Mouse (Mus musculus) C2C12 (cell line): ENCODE results near the gene Tcte2.

Source experiments
- CTCF ChIP-seq: IDR thresholded peaks from one replicate; pipeline ENCODE4 v1.5.1; 2011; ENCODE audit not compliant: control insufficient read depth, insufficient read depth, insufficient read length
- USF1 ChIP-seq: IDR thresholded peaks from one replicate; pipeline ENCODE4 v1.6.1; 2011; ENCODE audit warnings: low read depth, mild to moderate bottlenecking, control low read depth, moderate library complexity

GRCm38 (mm10) chr17:13695211-13695610 lies 66.4 kb downstream of the Tcte2 start:
- TF ChIP-seq CTCF (no peak), USF1 (no peak)
